Mouse (Mus musculus): Measurements from ENCODE around the gene Nynrin. TPM values are rescaled to one million over a fixed set of nuclear protein-coding genes. Genes with fewer than 3 reads are reported as not detected.
A peak's percentile ranks its signal among the peaks of the same experiment; 100 is the strongest.

Gene Nynrin
- polyA plus RNA-seq, 1 experiment from 2014 or later: 14.2 TPM

- WGBS: 34% methylated on average over 4 of the region's 4 CpGs
- Histone ChIP-seq H3K4me2 (replicated peaks; ENCODE audit: low read depth, low read length) (no peak overlapping the region), H3K27ac (ENCODE audit: low read length) (no peak overlapping the region), H3K4me3 (ENCODE audit: low read depth, low read length) (no peak overlapping the region), H3K9me3 (ENCODE audit: control insufficient read depth, low read depth, low read length) (no peaks in the 10 kb centered on the region), H3K9ac (replicated peaks; ENCODE audit: low read depth, low read length) (no peak overlapping the region), H3K36me3 (ENCODE audit: control insufficient read depth, insufficient read depth, low read length) (peaks cover 74% of the 10 kb centered on the region), H3K27me3 (ENCODE audit: control insufficient read depth, insufficient read depth, low read length) (no peaks in the 10 kb centered on the region), H3K4me1 (ENCODE audit: control insufficient read depth, insufficient read depth, low read length) (peaks cover 9% of the 10 kb centered on the region; the same call in 1 of the 2 replicates)
- no peak for ATAC-seq (ENCODE audit: insufficient number of reproducible peaks, insufficient read depth, low FRiP score, low read depth)
These were observed 13.2 kb downstream of the Nynrin start for GRCm38 (mm10) chr14:55866962-55867361.

GRCm38 (mm10) chr14:55868230-55869026 is 14.6 kb downstream of the Nynrin start:
- Histone ChIP-seq H3K9ac (replicated peaks; ENCODE audit: low read depth, low read length) (no peak overlapping the region), H3K9me3 (ENCODE audit: control insufficient read depth, low read depth, low read length) (no peaks in the 10 kb centered on the region), H3K4me1 (ENCODE audit: control insufficient read depth, insufficient read depth, low read length) (peaks cover 4% of the 10 kb centered on the region; the same call in 1 of the 2 replicates), H3K4me3 (ENCODE audit: low read depth, low read length) (no peak overlapping the region), H3K27me3 (ENCODE audit: control insufficient read depth, insufficient read depth, low read length) (no peaks in the 10 kb centered on the region), H3K4me2 (replicated peaks; ENCODE audit: low read depth, low read length) (no peak overlapping the region), H3K36me3 (ENCODE audit: control insufficient read depth, insufficient read depth, low read length) (peaks cover 71% of the 10 kb centered on the region), H3K27ac (ENCODE audit: low read length) (no peak overlapping the region)
- ATAC-seq (ENCODE audit: insufficient number of reproducible peaks, insufficient read depth, low FRiP score, low read depth): no peak
- WGBS: 89% methylated on average over 14 of the region's 14 CpGs

GRCm38 (mm10) chr14:55869538-55869937 is 15.7 kb downstream of the Nynrin start:
- no peak overlapping the region for H3K4me2 ChIP-seq (replicated peaks; ENCODE audit: low read depth, low read length)
- H3K27me3 ChIP-seq (ENCODE audit: control insufficient read depth, insufficient read depth, low read length): no peaks in the 10 kb centered on the region
- ATAC-seq (ENCODE audit: insufficient number of reproducible peaks, insufficient read depth, low FRiP score, low read depth): no peak
- no peak overlapping the region for H3K9ac ChIP-seq (replicated peaks; ENCODE audit: low read depth, low read length)
- no peak overlapping the region for H3K27ac ChIP-seq (ENCODE audit: low read length)
- H3K9me3 ChIP-seq (ENCODE audit: control insufficient read depth, low read depth, low read length): no peaks in the 10 kb centered on the region
- H3K36me3 ChIP-seq (ENCODE audit: control insufficient read depth, insufficient read depth, low read length): peaks cover 65% of the 10 kb centered on the region
- WGBS: 93% methylated on average over 6 of the region's 6 CpGs
- H3K4me1 ChIP-seq (ENCODE audit: control insufficient read depth, insufficient read depth, low read length): peaks cover 5% of the 10 kb centered on the region; the same call in 1 of the 2 replicates
- H3K4me3 ChIP-seq (ENCODE audit: low read depth, low read length): no peak overlapping the region

GRCm38 (mm10) chr14:55872039-55872438 is 18.2 kb downstream of the Nynrin start:
- no peaks in the 10 kb centered on the region for H3K9me3 ChIP-seq (ENCODE audit: control insufficient read depth, low read depth, low read length)
- ATAC-seq (ENCODE audit: insufficient number of reproducible peaks, insufficient read depth, low FRiP score, low read depth): no peak
- H3K27ac ChIP-seq (ENCODE audit: low read length): no peak overlapping the region
- H3K9ac ChIP-seq (replicated peaks; ENCODE audit: low read depth, low read length): no peak overlapping the region
- H3K4me2 ChIP-seq (replicated peaks; ENCODE audit: low read depth, low read length): no peak overlapping the region
- H3K4me3 ChIP-seq (ENCODE audit: low read depth, low read length): no peak overlapping the region
- peaks cover 40% of the 10 kb centered on the region for H3K36me3 ChIP-seq (ENCODE audit: control insufficient read depth, insufficient read depth, low read length)
- H3K4me1 ChIP-seq (ENCODE audit: control insufficient read depth, insufficient read depth, low read length): peaks cover 5% of the 10 kb centered on the region; the same call in 1 of the 2 replicates
- 88% methylated on average over 12 of the region's 12 CpGs for WGBS
- no peaks in the 10 kb centered on the region for H3K27me3 ChIP-seq (ENCODE audit: control insufficient read depth, insufficient read depth, low read length)

- WGBS: 85% methylated on average over 17 of the region's 17 CpGs
- no peak for ATAC-seq (ENCODE audit: insufficient number of reproducible peaks, insufficient read depth, low FRiP score, low read depth)
- Histone ChIP-seq H3K36me3 (ENCODE audit: control insufficient read depth, insufficient read depth, low read length) (peaks cover 40% of the 10 kb centered on the region), H3K9ac (replicated peaks; ENCODE audit: low read depth, low read length) (no peak overlapping the region), H3K4me2 (replicated peaks; ENCODE audit: low read depth, low read length) (no peak overlapping the region), H3K27ac (ENCODE audit: low read length) (no peak overlapping the region), H3K27me3 (ENCODE audit: control insufficient read depth, insufficient read depth, low read length) (no peaks in the 10 kb centered on the region), H3K9me3 (ENCODE audit: control insufficient read depth, low read depth, low read length) (no peaks in the 10 kb centered on the region), H3K4me3 (ENCODE audit: low read depth, low read length) (no peak overlapping the region), H3K4me1 (ENCODE audit: control insufficient read depth, insufficient read depth, low read length) (peaks cover 7% of the 10 kb centered on the region; the same call in 1 of the 2 replicates)
These were observed 18.7 kb downstream of the Nynrin start for GRCm38 (mm10) chr14:55872551-55872950.

GRCm38 (mm10) chr14:55873242-55873713 is 19.5 kb downstream of the Nynrin start:
- H3K36me3 ChIP-seq (ENCODE audit: control insufficient read depth, insufficient read depth, low read length): peaks cover 33% of the 10 kb centered on the region
- no peak overlapping the region for H3K4me3 ChIP-seq (ENCODE audit: low read depth, low read length)
- ATAC-seq (ENCODE audit: insufficient number of reproducible peaks, insufficient read depth, low FRiP score, low read depth): no peak

GRCm38 (mm10) chr14:55873714-55874683 is 20.2 kb downstream of the Nynrin start:
- Histone ChIP-seq H3K27ac (ENCODE audit: low read length) (no peak overlapping the region), H3K27me3 (ENCODE audit: control insufficient read depth, insufficient read depth, low read length) (no peaks in the 10 kb centered on the region), H3K4me3 (ENCODE audit: low read depth, low read length) (no peak overlapping the region), H3K4me2 (replicated peaks; ENCODE audit: low read depth, low read length) (peak overlapping the region; percentile 25), H3K36me3 (ENCODE audit: control insufficient read depth, insufficient read depth, low read length) (peaks cover 25% of the 10 kb centered on the region), H3K9me3 (ENCODE audit: control insufficient read depth, low read depth, low read length) (no peaks in the 10 kb centered on the region), H3K9ac (replicated peaks; ENCODE audit: low read depth, low read length) (no peak overlapping the region), H3K4me1 (ENCODE audit: control insufficient read depth, insufficient read depth, low read length) (peaks cover 12% of the 10 kb centered on the region; the same call in 1 of the 2 replicates)
- WGBS: 12% methylated on average over 30 of the region's 30 CpGs
- peak; percentile 61; the same call in 1 of the 2 replicates for ATAC-seq (ENCODE audit: insufficient number of reproducible peaks, insufficient read depth, low FRiP score, low read depth)

More at GRCm38 (mm10) chr14:55873242-55873713, 19.5 kb downstream of the Nynrin start:
- no peak overlapping the region for H3K27ac ChIP-seq (ENCODE audit: low read length)
- no peak overlapping the region for H3K9ac ChIP-seq (replicated peaks; ENCODE audit: low read depth, low read length)
- 0 out of 2 replicates have a peak overlapping the region, but pooled peaks have one; percentile 25 for H3K4me2 ChIP-seq (replicated peaks; ENCODE audit: low read depth, low read length)
- no peaks in the 10 kb centered on the region for H3K27me3 ChIP-seq (ENCODE audit: control insufficient read depth, insufficient read depth, low read length)
- H3K4me1 ChIP-seq (ENCODE audit: control insufficient read depth, insufficient read depth, low read length): peaks cover 12% of the 10 kb centered on the region; the same call in 1 of the 2 replicates
- WGBS: 81% methylated on average over 8 of the region's 8 CpGs
- no peaks in the 10 kb centered on the region for H3K9me3 ChIP-seq (ENCODE audit: control insufficient read depth, low read depth, low read length)

Data from stomach, embryonic 14.5 days (tissue).